Mouse (Mus musculus) myocyte (in vitro differentiated cells): ENCODE results near the gene Ovgp1.

Experiments
- MAX ChIP-seq: IDR thresholded peaks from one replicate; pipeline ENCODE4 v1.6.1; 2011; ENCODE audit warnings: low read depth, mild to moderate bottlenecking, control low read depth
- MYOD1 ChIP-seq, 3 experiments: IDR thresholded peaks; one replicate each; pipeline ENCODE4 v1.6.1; 2011; ENCODE audit warnings: control low read depth in 2 of 3, low read depth in 2 of 3, mild to moderate bottlenecking in 2 of 3, moderate library complexity in 1 of 3; ENCODE audit not compliant: insufficient read length in 2 of 3, control insufficient read depth in 1 of 3
- MYOG ChIP-seq, 3 experiments: IDR thresholded peaks; one replicate each; pipeline ENCODE4 v1.6.1; 2011; ENCODE audit warnings: control low read depth in 2 of 3, low read depth in 2 of 3, mild to moderate bottlenecking in 2 of 3; ENCODE audit not compliant: insufficient read length in 2 of 3, control insufficient read depth in 1 of 3, insufficient read depth in 1 of 3
- POLR2A ChIP-seq: IDR thresholded peaks from one replicate; pipeline ENCODE4 v1.6.1; 2011; ENCODE audit warnings: low read depth, mild to moderate bottlenecking, control low read depth, moderate library complexity; ENCODE audit not compliant: insufficient read length
- REST ChIP-seq: IDR thresholded peaks from one replicate; pipeline ENCODE4 v1.6.1; 2011; ENCODE audit warnings: mild to moderate bottlenecking, control low read depth, moderate library complexity; ENCODE audit not compliant: insufficient read depth, insufficient read length
- USF1 ChIP-seq: IDR thresholded peaks from one replicate; pipeline ENCODE4 v1.6.1; 2011; ENCODE audit warnings: low read depth, mild to moderate bottlenecking, control low read depth, moderate library complexity

DNA sequence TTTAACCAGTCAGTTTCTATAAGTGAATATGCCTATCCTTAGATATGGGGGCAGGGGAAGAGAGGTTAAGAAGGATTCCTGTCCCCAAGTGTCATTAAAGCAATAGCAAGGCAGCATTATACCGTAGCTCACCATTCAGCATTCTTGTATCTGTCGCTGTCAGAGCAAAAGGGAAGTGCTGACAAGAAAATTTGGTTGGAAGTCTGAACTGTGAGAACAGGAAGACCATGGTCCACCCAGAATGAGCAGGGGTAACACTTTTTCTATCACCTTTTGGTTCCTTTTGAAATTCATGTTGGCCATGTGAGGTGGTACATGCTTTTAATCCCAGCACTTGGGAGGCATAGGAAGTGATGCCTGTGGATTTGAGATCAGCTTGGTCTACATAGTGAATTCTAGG lies 42.4 kb upstream of the Ovgp1 start:
- TF ChIP-seq POLR2A: no peak
- no peak for TF ChIP-seq REST
- TF ChIP-seq MYOD1 (IDR thresholded peaks at IDR 0.05; ENCODE audit: control insufficient read depth in 1 of 3, insufficient read length in 2 of 3, low read depth in 2 of 3): no peak
- no peak for TF ChIP-seq MYOG (IDR thresholded peaks at IDR 0.05; ENCODE audit: control insufficient read depth in 1 of 3, insufficient read depth in 1 of 3, insufficient read length in 2 of 3, low read depth in 2 of 3)
- TF ChIP-seq MAX: no peak
- TF ChIP-seq USF1: no peak
